Mouse (Mus musculus): ENCODE measurements around the gene Lrmda. TPM values are rescaled to one million over a fixed set of nuclear protein-coding genes. Genes with fewer than 3 reads are reported as not detected.

Lrmda gene
- polyA plus RNA-seq, 1 experiment: not detected

DNA sequence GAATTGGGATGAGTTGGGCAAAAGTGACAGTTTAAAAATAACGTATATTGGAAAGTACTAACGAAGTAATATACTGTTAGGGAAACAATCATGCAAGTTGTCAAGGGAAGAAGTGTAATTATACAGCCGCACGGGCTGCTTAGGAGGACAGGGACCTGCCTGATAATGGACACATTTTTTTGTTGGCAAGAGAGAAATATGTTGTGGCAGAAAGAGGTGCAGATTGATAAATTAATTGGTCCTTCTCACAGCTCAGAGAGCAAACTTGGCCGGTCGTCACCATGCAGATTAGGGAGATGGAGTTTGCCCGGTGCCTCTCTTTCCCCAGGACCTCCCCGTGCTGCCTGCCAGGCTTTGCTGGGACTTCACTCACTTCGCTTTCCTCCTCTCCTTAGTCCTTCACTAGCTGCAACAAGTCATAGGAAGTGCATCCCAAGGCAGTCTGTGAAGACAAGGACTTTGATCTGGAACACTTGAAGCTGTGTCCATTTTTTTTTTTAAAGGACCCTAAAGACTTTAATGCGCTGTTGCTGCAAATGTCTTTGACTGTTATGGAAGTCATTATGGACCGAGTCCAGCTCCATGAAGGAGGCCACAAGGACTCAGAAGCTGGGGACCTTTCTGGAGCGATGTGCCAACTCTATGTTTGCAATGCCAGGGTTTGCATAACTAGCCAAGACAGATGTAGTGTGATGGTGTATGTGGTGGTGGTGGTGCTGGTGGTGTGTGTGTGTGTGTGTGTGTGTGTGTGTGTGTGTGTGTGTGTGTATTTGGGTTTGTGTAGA, 179.3 kb downstream of the Lrmda start:
- TF ChIP-seq CTCF (IDR thresholded peaks at IDR 0.05; ENCODE audit: extremely low read depth, insufficient read length, insufficient replicate concordance, low read depth, low read length) (no peak), POLR2A (IDR thresholded peaks at IDR 0.05; ENCODE audit: low read depth, low read length) (no peak)
- H3K4me1 ChIP-seq (ENCODE audit: control insufficient read depth, insufficient read depth, insufficient read length, low read length): no peaks in the 10 kb centered on the region
- no peaks in the 10 kb centered on the region for H3K36me3 ChIP-seq (ENCODE audit: control insufficient read depth, insufficient read depth, low read length)
- H3K27me3 ChIP-seq (ENCODE audit: control insufficient read depth, insufficient read depth, low read length): no peaks in the 10 kb centered on the region
- H3K4me3 ChIP-seq (ENCODE audit: low read depth, low read length): no peak overlapping the region
- WGBS: 70% methylated on average over 12 of the region's 12 CpGs
- no peak overlapping the region for H3K27ac ChIP-seq (ENCODE audit: insufficient read depth, low read depth, low read length)

- no peaks in the 10 kb centered on the region for H3K4me1 ChIP-seq (ENCODE audit: control insufficient read depth, insufficient read depth, insufficient read length, low read length)
- TF ChIP-seq CTCF (IDR thresholded peaks at IDR 0.05; ENCODE audit: extremely low read depth, insufficient read length, insufficient replicate concordance, low read depth, low read length): no peak
- no peak for TF ChIP-seq POLR2A (IDR thresholded peaks at IDR 0.05; ENCODE audit: low read depth, low read length)
Observed at GRCm38 (mm10) chr14:22201667-22202066, 182.2 kb downstream of the Lrmda start.

DNA sequence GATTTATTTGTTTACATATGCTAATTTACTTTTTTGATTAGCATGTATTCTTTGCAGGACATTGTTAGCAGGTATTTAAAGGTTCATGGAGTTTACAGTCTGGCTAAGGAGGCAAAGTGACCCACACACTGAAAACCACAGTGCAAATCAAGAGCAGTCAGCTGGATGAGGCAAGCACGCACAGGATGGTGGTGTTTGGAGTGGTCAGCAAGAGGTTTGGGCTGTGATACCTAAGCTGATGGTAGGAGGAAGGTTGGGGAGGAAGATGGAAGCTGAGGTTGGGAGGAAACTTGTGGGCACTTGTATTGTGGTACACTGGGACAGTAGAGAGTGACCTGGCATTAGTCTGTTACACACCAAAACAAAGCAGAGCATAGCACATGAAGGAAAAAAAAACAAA, 191.1 kb downstream of the Lrmda start:
- 91% methylated on average over 1 of the region's 1 CpGs for WGBS

More at GRCm38 (mm10) chr14:22201667-22202066, 182.2 kb downstream of the Lrmda start:
- 48% methylated on average over 2 of the region's 2 CpGs for WGBS
- Histone ChIP-seq H3K27ac (ENCODE audit: insufficient read depth, low read depth, low read length) (no peak overlapping the region), H3K27me3 (ENCODE audit: control insufficient read depth, insufficient read depth, low read length) (no peaks in the 10 kb centered on the region), H3K4me3 (ENCODE audit: low read depth, low read length) (no peak overlapping the region), H3K36me3 (ENCODE audit: control insufficient read depth, insufficient read depth, low read length) (no peaks in the 10 kb centered on the region)

GRCm38 (mm10) chr14:22218183-22218582, 198.7 kb downstream of the Lrmda start:
- H3K27ac ChIP-seq (ENCODE audit: insufficient read depth, low read depth, low read length): no peak overlapping the region
- H3K4me1 ChIP-seq (ENCODE audit: control insufficient read depth, insufficient read depth, insufficient read length, low read length): no peaks in the 10 kb centered on the region; the same call in 1 of the 2 replicates
- no peak overlapping the region for H3K4me3 ChIP-seq (ENCODE audit: low read depth, low read length)
- H3K36me3 ChIP-seq (ENCODE audit: control insufficient read depth, insufficient read depth, low read length): no peaks in the 10 kb centered on the region
- no peaks in the 10 kb centered on the region for H3K27me3 ChIP-seq (ENCODE audit: control insufficient read depth, insufficient read depth, low read length)
- WGBS: 75% methylated on average over 4 of the region's 4 CpGs
- TF ChIP-seq CTCF (IDR thresholded peaks at IDR 0.05; ENCODE audit: extremely low read depth, insufficient read length, insufficient replicate concordance, low read depth, low read length) (no peak), POLR2A (IDR thresholded peaks at IDR 0.05; ENCODE audit: low read depth, low read length) (no peak)

More for the DNA sequence above, 191.1 kb downstream of the Lrmda start:
- no peak for TF ChIP-seq POLR2A (IDR thresholded peaks at IDR 0.05; ENCODE audit: low read depth, low read length)
- no peak for TF ChIP-seq CTCF (IDR thresholded peaks at IDR 0.05; ENCODE audit: extremely low read depth, insufficient read length, insufficient replicate concordance, low read depth, low read length)
- Histone ChIP-seq H3K27me3 (ENCODE audit: control insufficient read depth, insufficient read depth, low read length) (no peaks in the 10 kb centered on the region), H3K4me3 (ENCODE audit: low read depth, low read length) (no peak overlapping the region), H3K27ac (ENCODE audit: insufficient read depth, low read depth, low read length) (no peak overlapping the region), H3K36me3 (ENCODE audit: control insufficient read depth, insufficient read depth, low read length) (no peaks in the 10 kb centered on the region), H3K4me1 (ENCODE audit: control insufficient read depth, insufficient read depth, insufficient read length, low read length) (no peaks in the 10 kb centered on the region)

GRCm38 (mm10) chr14:22222038-22222437, 202.5 kb downstream of the Lrmda start:
- no peaks in the 10 kb centered on the region for H3K36me3 ChIP-seq (ENCODE audit: control insufficient read depth, insufficient read depth, low read length)
- 67% methylated on average over 1 of the region's 1 CpGs for WGBS
- H3K27ac ChIP-seq (ENCODE audit: insufficient read depth, low read depth, low read length): no peak overlapping the region
- no peaks in the 10 kb centered on the region; the same call in 1 of the 2 replicates for H3K4me1 ChIP-seq (ENCODE audit: control insufficient read depth, insufficient read depth, insufficient read length, low read length)
- H3K27me3 ChIP-seq (ENCODE audit: control insufficient read depth, insufficient read depth, low read length): no peaks in the 10 kb centered on the region
- no peak overlapping the region for H3K4me3 ChIP-seq (ENCODE audit: low read depth, low read length)
- TF ChIP-seq CTCF (IDR thresholded peaks at IDR 0.05; ENCODE audit: extremely low read depth, insufficient read length, insufficient replicate concordance, low read depth, low read length) (no peak), POLR2A (IDR thresholded peaks at IDR 0.05; ENCODE audit: low read depth, low read length) (no peak)

DNA sequence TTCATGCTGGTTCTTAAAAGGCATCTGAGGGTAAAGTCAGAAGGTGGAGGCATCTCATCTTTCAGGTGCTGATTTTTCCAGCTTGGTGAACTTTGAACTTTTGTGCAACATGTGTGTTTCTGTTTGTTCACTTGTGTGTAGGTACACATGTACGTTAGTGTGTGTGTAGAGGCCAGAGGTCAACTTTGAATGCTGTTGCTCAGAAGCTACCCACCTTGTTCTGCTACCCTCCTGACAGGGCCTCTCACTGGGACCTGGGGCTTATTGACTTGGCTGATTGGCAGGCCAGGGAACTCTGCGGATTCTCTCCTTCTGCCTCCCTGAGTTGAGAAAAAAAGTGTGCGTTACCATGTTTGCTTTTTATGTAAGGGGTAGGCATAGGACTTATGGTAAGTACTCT, 203.1 kb downstream of the Lrmda start:
- 70% methylated on average over 3 of the region's 3 CpGs for WGBS
- TF ChIP-seq CTCF (IDR thresholded peaks at IDR 0.05; ENCODE audit: extremely low read depth, insufficient read length, insufficient replicate concordance, low read depth, low read length) (no peak), POLR2A (IDR thresholded peaks at IDR 0.05; ENCODE audit: low read depth, low read length) (no peak)

DNA sequence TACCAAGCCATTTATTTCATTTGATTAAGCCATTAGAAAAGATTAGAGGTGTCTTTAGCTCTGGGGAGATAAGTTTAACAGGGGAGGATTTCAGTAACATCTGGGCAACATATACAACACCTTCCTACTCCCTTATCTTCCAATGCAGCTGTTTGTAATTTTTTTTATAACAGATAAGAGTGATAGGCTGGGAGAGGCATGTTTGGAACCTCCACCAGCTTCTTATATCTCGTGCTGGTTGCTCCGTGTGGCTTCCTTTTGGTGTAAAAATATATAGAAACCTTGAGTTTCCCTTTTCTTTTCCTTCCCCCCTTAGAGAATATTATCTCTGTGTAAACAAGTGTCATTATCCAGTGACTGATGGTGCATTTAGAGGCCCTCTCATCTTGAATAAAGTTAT, 206.7 kb downstream of the Lrmda start:
- H3K27me3 ChIP-seq (ENCODE audit: control insufficient read depth, insufficient read depth, low read length): no peaks in the 10 kb centered on the region
- TF ChIP-seq POLR2A (IDR thresholded peaks at IDR 0.05; ENCODE audit: low read depth, low read length) (no peak), CTCF (IDR thresholded peaks at IDR 0.05; ENCODE audit: extremely low read depth, insufficient read length, insufficient replicate concordance, low read depth, low read length) (no peak)
- 43% methylated on average over 2 of the region's 2 CpGs for WGBS

More for the DNA sequence above, 203.1 kb downstream of the Lrmda start:
- Histone ChIP-seq H3K27me3 (ENCODE audit: control insufficient read depth, insufficient read depth, low read length) (no peaks in the 10 kb centered on the region), H3K27ac (ENCODE audit: insufficient read depth, low read depth, low read length) (no peak overlapping the region), H3K4me1 (ENCODE audit: control insufficient read depth, insufficient read depth, insufficient read length, low read length) (no peaks in the 10 kb centered on the region; the same call in 1 of the 2 replicates), H3K36me3 (ENCODE audit: control insufficient read depth, insufficient read depth, low read length) (no peaks in the 10 kb centered on the region), H3K4me3 (ENCODE audit: low read depth, low read length) (no peak overlapping the region)

More for the DNA sequence above, 206.7 kb downstream of the Lrmda start:
- H3K27ac ChIP-seq (ENCODE audit: insufficient read depth, low read depth, low read length): no peak overlapping the region
- H3K36me3 ChIP-seq (ENCODE audit: control insufficient read depth, insufficient read depth, low read length): no peaks in the 10 kb centered on the region
- no peak overlapping the region for H3K4me3 ChIP-seq (ENCODE audit: low read depth, low read length)
- no peaks in the 10 kb centered on the region; the same call in 1 of the 2 replicates for H3K4me1 ChIP-seq (ENCODE audit: control insufficient read depth, insufficient read depth, insufficient read length, low read length)
